Mouse (Mus musculus) ES-Bruce4 (cell line): ENCODE results near the gene Nck2.

Experiments
- CTCF ChIP-seq: IDR thresholded peaks from one replicate; pipeline ENCODE4 v1.8.1; 2011; ENCODE audit warnings: low read depth, low read length
- POLR2A ChIP-seq: IDR thresholded peaks from one replicate; pipeline ENCODE4 v1.8.1; 2011; ENCODE audit warnings: low read length; ENCODE audit not compliant: insufficient read depth

- TF ChIP-seq POLR2A = no peak
- TF ChIP-seq CTCF = no peak
These were observed 26.2 kb downstream of the Nck2 start for GRCm38 (mm10) chr1:43470421-43471179.
